Mouse (Mus musculus) cerebellum, adult (tissue): Measurements from ENCODE around the gene Hoxd10.

ENCODE experiments used
- ATAC-seq: cut with Nextera tagmentation; 2 replicates; pipeline ENCODE4 v1.9.2; 2017; ENCODE audit warnings: mild to moderate bottlenecking, moderate library complexity, mixed read lengths; ENCODE audit not compliant: insufficient number of reproducible peaks, low FRiP score, low TSS enrichment

The Hoxd10 gene

DNA sequence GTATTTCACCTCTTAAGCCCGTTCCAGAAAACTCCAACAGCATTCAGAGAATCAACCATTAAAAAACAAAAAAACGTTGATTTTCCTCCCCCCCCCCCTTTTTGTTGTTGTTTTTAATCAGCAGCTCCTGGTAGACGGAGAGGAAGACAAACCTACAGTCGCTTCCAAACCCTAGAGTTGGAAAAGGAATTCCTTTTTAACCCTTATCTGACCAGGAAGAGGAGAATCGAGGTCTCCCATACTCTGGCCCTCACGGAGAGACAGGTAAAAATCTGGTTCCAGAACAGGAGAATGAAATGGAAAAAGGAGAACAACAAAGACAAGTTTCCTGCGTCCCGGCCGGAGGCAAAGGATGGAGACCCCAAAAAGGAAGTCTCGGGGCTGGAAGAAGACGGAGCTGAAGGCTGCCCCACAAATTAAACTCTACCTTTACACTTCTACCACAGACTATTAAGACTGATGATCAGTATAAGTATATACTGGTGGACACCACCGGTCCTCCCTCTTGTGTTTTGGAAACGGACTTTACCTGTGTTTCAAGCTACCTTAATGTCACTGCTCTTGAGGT lies 14.8 kb downstream of the Hoxd10 start:
- no peak for ATAC-seq

DNA sequence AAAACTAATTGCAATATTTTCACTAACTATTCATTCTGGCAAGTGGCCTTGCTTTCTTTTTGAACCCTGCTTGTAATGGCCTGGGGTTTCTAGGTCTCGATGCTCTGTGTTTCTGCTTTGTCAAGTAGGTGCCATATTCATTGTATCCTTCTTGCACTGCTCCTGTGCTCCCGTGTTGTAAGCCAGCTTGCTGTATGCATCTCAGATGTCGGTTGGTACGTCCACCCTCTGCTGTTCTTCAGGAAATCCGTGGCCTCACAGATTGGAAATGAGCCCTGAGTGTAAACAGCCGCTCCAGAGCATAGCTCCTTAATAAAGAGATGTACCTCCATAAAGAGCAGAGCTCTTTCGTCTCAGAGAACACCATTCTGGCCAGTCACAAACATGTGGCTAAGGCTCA lies 15.9 kb downstream of the Hoxd10 start:
- ATAC-seq: no peak

DNA sequence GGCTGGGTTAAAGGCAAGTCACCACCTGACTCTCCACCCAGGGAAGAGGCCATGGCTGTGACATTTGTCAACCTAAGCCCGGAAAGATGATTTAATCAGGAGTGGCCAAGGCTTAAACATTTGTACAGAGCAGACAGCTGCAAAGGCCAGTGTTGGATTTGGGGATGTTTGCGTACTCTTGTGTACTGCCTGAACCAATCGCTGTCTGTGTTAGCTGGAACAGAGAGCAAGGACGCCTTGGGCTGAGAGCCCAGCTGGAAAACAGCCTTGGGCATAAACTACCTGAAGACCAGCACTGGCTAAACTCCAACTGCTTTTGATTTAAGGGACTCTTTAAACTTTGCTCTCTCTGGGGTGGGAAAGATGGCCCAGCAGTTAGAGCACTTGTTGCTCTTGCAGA lies 17.0 kb downstream of the Hoxd10 start:
- ATAC-seq: no peak

DNA sequence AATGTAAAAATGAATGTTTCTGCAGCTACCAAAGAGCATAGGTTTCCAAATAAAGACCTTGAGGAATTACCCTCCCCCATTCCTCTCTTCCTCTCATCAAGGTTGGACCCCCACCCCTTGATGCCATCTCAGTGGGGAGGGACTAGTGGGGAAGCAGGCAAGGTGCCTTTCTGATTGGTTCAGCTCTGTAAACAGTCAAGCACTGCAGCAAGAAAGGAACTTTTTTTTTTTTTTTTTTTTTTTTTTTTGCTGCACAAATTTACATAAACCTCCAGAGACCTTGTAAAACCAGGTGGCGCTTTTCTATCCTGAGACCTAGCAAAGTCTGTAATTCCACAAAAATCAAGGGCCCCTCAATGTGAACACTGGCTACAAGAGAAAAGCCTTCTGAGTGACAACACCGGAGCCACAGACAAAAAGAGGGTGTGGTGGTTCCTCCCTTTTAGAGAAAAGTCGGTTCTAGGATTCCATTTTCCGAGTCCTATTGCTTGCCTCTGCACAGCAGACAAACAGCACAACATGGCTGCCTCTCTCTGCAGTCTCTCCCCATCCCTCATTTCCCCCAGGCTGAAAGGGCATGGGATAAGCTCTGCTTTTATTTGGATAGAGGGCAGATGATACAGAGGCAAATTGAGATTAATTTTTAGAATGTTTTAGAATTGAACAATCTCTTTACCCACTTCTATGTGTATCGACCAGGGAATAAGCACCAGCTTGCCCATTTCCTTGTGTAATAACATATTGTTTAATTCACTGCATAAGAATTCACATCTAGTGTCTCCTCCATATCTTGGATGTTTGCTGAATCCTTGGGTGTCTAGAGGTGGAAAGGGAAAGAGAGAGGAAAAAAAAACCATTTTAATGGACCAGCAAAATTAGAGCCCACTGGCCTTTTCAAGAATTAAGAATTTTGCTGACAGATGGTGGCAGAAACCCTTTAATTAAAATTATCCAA lies 18.0 kb downstream of the Hoxd10 start:
- ATAC-seq: no peak

DNA sequence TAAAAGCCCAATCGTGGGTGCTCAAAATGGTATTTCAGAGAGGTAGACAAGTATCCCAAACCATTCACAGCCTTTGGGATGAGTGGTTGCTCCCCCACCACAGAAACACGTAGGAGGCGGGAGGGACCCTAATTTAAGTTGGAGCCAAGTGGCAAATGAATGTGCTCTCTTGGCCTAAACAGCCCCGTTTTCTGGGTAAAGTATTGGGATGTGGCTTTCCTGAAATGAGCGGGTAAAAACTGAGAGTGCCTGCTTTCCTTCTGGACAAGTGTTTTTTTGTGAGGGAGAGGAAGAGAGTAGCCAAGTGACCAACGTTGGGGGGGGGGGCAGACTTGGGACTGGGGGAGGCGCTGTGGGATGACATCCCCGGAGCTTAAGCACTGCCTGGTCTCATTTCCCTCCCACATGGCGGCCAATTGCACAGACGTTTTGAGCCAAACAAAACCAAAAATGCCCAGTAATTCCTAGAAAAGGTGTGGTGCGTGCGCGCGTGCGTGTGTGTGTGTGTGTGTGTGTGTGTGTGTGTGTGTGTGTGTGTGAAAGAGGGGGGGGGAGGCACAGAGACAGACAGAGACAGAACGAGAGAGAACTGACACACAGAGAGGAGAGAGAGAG lies 19.3 kb downstream of the Hoxd10 start:
- no peak for ATAC-seq

DNA sequence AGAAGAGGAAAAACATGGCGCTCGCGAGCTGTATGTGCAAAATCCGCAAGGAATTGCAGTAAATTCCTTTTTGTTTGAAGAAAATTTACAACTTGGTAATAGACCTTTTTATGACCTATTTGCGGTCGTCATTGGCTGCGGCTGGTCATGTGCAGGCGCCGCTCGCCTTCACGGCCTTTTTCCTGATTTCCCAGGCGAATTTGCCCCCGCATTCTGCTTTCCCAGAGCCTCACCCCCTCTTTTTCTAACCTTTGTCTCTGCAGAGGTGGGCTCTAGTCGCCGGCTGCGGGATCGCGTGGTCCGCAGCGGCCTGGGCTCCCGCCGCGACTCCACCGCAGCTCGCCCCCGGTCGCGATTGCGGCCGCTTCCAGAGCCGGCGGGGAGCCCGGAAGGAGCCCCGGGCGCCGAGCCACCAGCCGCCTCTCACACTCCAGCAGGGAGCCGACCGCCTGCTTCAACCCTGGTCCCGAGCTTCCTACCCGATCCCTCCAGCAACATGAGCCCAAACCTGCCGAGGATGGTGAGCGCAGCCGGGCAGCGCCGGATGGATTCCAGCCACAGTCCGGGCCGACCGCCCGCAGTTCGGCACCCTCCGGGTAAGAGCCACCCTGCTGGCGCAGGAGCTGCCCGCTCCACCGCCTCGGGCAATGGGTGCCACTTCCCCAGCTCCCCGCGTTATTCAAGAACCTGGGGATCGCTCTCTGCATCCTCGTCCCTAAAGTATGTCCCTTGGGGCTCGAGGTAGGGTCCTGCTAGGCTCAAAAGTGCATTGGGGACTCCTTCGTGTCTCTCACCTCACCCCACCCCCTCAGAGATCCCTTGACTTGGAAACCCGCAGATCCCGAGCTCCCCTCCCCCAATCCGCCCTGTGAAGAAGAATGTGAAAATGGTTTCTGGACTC lies 20.2 kb downstream of the Hoxd10 start, which contains the start of the genes Hoxd3 and Hoxd4:
TSS of gene Hoxd3 (plus strand) at position 207 of the 901 bp plus-strand sequence.
TSS of gene Hoxd4 (plus strand) at position 209 of the 901 bp plus-strand sequence.
- ATAC-seq: no peak

DNA sequence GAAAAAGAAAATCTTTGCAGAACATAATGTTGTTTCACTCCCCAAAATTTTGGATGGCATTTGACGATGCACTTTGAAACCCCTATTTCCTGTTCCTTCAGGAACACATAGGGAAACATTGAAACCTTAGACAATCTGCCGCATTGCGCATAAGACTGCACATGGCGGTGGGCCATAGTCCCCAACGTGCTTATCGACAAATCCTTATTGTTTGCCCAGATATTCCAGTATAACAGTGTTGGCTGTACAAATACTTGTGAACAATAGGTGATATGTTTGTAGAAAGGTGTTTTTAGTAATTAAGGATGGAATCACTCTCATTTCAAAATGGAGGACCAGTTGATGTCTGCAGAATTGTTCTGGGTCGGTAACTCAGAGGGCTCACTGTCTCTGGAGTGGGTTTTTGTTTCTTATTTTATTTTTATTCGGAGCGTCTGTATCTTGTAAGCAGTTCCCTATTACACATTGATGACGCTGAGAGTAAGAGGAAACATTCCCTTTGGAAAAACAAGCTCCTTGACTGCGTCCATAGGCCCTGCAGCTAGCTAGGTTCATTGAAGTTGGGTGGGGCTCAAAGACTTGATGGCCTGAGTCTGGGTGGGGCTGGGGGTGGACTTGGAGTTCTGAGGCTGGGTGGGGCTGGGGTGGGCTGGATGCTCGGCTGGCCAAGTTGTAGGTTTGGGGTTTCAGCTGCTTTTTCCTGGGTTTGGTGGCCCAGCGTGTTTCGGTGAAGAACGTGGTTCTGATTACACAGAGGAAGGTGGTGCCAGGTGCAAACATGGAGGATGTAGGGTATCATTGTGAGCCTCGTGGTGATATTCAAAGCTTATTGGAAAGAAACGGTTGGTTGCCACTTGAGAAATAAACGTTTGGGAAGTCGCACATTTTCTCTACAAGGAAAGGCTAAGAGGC lies 21.8 kb downstream of the Hoxd10 start:
- no peak for ATAC-seq

DNA sequence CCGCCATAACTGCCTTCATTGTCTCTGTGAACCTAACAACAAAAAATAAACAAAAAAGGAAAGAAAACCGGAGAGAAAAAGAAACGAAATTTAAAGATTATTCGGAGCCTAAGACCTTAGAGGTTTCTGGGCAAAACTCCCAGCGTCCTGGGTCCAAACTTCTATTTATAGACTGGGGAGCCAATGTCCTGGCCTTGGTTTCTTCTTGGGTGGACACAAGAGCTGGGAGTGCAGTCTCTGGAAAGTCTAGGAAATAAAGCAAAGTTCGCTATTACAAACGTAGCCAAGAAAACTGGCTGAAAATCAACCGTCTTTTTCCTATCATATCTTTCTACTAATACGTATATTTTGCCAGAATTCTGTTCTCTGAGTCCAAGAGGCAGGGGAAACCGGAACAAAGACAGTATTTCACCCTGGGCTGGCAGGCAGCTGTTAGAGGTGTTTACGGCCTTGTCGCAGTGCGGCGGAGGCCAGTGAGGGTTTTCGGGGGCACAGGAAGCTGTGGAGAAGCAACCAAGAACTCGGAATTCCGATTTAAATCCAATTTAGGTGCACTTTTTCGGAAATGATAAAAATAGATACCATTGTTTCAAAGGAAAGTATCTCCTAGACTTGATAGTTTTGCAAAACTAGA lies 22.5 kb downstream of the Hoxd10 start:
- no peak for ATAC-seq

DNA sequence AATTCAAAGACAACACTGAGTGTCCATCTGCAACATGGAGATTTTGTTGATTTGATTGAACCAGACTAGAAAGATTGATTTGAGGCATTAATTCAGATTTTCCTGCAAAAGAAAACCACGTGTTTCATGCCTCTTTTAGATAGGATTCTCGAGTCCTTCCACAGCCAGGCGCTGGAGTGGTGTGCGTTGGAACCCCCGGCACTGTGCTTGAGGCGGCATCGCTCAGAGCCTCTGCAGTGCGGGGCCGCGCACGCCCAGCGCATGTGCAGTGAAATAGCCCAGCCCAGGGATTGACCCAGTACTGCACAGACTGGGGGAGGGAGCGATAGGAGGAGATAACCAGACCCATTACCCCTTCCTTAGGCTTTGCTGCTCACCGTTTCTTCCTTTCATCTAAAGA lies 23.2 kb downstream of the Hoxd10 start:
- no peak for ATAC-seq

DNA sequence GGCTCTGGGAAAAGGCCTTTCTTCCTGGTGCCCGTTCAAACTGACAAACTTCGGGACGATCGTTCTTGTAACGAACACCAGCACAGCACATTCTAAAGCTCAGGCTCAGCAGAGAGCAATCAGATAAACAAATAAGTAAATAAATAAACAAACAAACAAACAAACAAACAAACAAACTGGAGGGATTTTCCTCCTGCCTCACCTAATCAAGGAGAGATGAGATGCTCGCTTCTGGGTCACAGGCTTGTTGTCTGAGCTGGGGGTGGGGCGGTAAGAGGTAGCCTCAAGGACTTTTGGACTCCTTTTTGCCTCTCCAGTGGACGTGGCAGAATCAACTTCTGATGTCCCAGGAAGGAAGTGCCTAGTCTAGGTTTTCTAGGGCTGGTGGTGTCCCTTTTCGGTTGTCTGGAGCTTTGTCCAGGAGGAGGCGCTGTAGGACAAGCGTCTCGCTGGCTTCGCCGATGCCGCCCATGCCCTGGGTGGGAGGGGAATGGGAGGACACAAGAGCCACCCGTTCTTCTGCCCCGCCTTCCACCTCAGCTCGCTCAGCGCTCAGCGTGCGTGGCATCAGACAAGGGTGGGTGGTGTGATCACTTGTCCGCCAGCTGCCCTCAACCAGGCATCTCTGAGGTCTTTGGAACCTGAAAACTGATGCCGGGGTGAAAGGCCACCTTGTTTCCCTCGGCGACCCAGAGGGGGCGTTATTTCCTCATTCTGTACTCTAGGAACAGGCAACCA lies 23.9 kb downstream of the Hoxd10 start:
- no peak for ATAC-seq

DNA sequence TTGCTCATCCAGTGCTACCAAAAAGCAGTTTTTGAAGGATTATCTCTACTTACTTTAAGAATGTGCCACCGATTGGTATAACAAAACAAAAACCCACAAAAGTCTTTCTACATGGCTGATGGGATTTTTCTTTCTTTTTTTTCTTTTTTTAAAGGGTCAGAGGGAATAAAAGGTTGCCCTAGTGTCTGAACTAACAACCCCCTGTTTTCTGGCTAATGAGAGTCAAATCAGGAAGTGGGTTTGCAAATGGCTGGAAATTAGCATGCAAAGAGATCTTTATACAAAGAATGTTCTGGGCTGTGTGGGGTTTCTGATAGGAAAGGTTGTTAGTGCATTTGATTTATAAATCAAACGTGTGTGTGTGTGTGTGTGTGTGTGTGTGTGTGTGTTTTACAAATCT lies 28.7 kb downstream of the Hoxd10 start:
- ATAC-seq: no peak

DNA sequence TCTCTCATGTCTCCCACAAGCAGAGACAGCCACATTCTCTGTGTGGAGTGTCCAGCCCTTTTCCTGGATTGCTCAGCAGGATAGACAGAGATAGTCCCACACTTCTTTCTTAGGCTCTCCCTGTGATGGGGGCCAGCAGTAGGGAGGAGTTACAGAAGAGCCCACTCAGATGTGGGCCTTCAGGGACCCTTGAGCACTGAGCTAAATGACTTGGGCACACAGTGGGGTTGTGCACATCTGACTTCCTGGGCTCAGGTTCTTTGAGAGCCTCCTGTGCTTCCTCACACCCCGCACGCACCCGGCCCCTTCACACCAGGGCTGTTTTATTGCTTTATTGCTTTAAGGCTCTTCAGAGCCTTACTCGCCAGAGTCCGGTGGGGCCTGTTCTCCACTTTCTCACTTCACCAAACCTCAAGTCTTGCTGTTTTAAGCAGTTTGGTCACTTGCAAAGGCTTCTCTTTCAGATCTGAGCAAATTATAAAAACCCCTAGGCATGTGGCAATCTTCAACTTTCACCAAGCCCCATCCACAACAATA lies 29.3 kb downstream of the Hoxd10 start:
- no peak for ATAC-seq

DNA sequence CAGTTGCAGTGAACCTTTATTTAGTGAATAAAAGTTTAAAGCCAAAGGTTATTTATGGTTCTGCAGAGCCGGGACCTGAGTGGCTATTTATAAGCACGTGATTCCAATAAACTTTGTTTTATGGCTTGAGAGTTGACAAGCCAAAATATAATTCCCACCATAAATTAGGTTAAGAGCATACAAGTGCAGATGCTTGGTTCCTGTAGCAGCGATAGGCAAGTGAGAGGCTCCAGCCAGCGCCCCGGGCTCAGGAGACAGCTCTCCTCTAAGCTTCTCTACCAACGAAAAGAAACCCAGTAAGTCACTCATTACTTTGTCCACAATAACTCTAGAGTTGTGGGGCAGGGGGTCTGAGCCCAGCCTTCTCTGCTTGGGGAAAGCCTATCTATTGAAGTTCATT lies 30.2 kb downstream of the Hoxd10 start:
- ATAC-seq: no peak

DNA sequence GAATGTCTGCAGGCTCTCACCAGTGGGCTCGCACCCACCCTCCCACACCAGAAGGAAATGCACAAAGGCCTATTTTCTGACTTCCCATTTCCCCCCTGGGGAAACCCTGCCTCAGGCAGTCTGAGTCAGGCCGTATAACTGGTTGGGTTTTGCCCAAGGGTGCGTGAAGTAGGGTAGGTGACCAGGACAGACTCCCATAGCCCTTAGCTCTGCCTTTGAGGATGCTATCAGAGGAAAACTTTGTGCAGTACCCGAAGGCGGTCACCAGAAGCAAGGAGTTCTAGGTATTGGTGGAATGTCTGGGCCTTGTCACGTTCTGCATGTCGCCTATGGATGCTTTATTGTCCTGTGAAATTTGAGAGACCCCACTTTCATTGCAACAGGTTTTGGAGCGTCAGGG lies 31.2 kb downstream of the Hoxd10 start:
- ATAC-seq: no peak

DNA sequence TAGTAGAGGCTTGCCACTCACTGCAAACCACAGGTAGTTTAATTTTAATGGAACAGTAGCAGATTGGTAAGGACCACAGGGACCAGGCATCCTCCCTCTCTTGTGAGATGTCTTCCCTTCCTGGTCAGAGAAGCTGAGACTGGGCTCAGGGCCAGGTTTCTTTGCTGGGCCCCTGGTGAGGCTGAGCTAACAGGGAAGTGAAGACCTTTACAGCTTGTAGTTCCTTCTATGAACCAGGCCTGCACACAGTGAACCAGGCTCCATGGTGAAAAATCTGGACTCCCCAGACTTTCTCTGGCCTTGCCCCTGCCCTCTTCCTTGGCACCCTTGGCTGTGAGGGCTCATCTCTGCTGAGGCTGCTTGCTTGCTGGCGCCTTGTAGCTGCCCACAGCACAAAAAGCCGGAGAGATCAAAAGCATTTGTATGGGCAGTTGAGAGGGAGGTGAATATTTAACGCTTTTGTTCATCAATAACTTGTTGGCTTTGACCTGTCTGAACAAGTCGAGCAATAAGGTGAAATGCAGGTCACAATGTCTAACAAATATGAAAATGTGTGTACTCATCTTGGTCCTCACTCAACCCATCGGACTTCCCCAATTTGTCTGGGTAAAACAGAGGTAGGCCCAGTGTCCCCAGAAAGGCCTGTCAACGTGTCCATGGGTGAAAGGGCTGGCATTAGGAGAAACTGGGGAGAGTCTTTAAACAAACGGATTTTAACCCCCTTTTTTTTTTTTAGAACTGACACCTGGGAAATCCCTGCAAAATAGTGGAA lies 32.7 kb downstream of the Hoxd10 start:
- ATAC-seq: no peak

DNA sequence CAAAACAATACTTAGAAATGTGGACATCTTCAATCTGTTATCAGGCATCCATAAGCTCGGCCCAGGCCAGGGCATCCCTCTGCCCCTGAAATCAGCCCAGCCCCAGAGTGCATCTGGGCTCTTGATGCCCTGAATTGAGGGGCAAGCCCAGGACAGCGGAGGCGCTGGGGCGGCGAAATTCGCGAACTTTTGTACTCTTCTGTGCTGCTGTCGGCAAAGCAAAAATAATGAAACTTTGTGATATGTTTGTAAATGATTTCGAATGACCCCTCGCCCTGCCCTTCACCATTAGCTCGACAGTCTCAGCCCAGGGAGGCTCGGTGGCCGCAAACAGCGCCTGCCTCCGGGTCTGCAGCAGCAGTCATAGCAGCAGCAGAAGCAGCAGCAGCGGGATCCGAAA lies 33.4 kb downstream of the Hoxd10 start:
- ATAC-seq: no peak

DNA sequence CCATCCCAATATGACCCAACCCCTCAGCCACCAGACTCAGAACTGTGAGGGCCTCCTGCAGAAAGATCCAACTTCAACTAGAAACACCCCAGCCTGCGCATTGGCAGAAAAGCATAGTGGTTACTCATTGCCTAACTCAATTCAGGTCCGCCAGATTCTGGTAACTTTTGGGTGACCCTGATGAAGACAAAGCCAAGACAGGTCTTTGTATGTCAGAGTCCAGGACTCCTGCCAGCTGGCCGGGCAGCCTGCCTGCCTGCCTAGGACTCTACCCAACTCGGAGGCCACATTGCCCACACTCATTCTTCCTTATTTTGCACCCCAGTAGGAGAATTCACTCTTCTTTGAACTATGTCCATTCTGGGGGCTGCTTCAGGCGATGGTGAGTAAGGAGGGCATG lies 34.8 kb downstream of the Hoxd10 start, which contains the start of gene Gm28230:
TSS of gene Gm28230 (plus strand) at position 178 of the 400 bp plus-strand sequence.
- no peak for ATAC-seq
